In genomic region chr3:133347535-133347934, GRCm38 (mm10) we compare ENCODE assay signal across 20 mouse cellular contexts. TPM values are rescaled to one million over a fixed set of nuclear protein-coding genes. Genes with fewer than 3 reads are reported as not detected.
A peak's percentile ranks its signal among the peaks of the same experiment; 100 is the strongest.
DNase-seq lines count a peak whose midpoint lies in the region; ATAC-seq lines count a peak whose summit lies in the region.
"Had no signal": no experiment of that assay in that cellular context is flagged by ENCODE, and none has a peak within 500 bp of the region (broad histone marks: within the 10 kb centered on the region; RNA-seq: fewer than 3 reads in every experiment).

No protein-coding gene starts in this region.

- no peaks in the 10 kb centered on the region for H3K27me3 ChIP-seq in limb, embryonic 15.5 days
- no peaks in the 10 kb centered on the region for H3K27me3 ChIP-seq in limb, embryonic 10.5 days (ENCODE audit: low read depth, poor library complexity, severe bottlenecking)
- H3K27me3 ChIP-seq: hindbrain, embryonic 12.5 days; liver, embryonic 13.5 days; neural tube, embryonic 15.5 days had no signal

- no peak overlapping the region for H3K4me2 ChIP-seq in limb, embryonic 15.5 days
- H3K4me2 ChIP-seq: hindbrain, embryonic 12.5 days; liver, embryonic 13.5 days; neural tube, embryonic 15.5 days had no signal

- H3K36me3 ChIP-seq in limb, embryonic 15.5 days = 0 out of 2 replicates have a peak, but pooled peaks cover 3% of the 10 kb centered on the region
- peaks cover 34% of the 10 kb centered on the region for H3K36me3 ChIP-seq in limb, embryonic 10.5 days

- intact Hi-C loops in gastrocnemius, postnatal 14 days (cut with DNase I; ENCODE audit: low total_unique reads) = no loop called here

- ATAC-seq in limb, embryonic 15.5 days (ENCODE audit: insufficient number of reproducible peaks, low FRiP score, low TSS enrichment, low read depth) = 0 out of 2 replicates have a peak, but pooled peaks have one; percentile 17
- peak; percentile 44; the same call in 1 of the 2 replicates for ATAC-seq in megakaryocyte progenitor cell, adult 5-6 weeks (replicated peaks; ENCODE audit: poor library complexity)
- ATAC-seq: forebrain, embryonic 16.5 days had no signal

- 66% methylated on average over 7 of the region's 7 CpGs for WGBS in limb, embryonic 15.5 days
- 94% methylated on average over 7 of the region's 7 CpGs for WGBS in limb, embryonic 10.5 days

- no peak overlapping the region for H3K27ac ChIP-seq in limb, embryonic 15.5 days
- no peak overlapping the region for H3K27ac ChIP-seq in limb, embryonic 10.5 days
- H3K27ac ChIP-seq: hindbrain, embryonic 12.5 days; layer of hippocampus, adult 2 months; left cerebral cortex, adult 2 months; liver, embryonic 13.5 days; neural tube, embryonic 15.5 days had no signal

- peak; percentile 53 for DNase-seq in gastrocnemius, postnatal 14 days
- no peak for DNase-seq in gastrocnemius, adult 8-10 months (ENCODE audit: low spot score in 2 of 2)
- no peak for DNase-seq in limb, embryonic 10.5 days (ENCODE audit: low spot score)
- DNase-seq in adipocyte (ENCODE audit: low spot score) = peak; percentile 94
- no peak for DNase-seq in embryo, embryonic 9.5 days (ENCODE audit: extremely low spot score)
- DNase-seq: cerebellum, adult 11 months; cerebellum, postnatal 14 days; kidney, adult 18-20 months; liver, embryonic 13.5 days; midbrain, embryonic 14.5 days; right cerebral cortex, postnatal 4 days; thymus, adult 18-20 months had no signal

- no peak overlapping the region for H3K9ac ChIP-seq in limb, embryonic 15.5 days
- H3K9ac ChIP-seq: hindbrain, embryonic 12.5 days; liver, embryonic 13.5 days; neural tube, embryonic 15.5 days had no signal

- no peaks in the 10 kb centered on the region for H3K9me3 ChIP-seq in limb, embryonic 15.5 days
- H3K9me3 ChIP-seq in limb, embryonic 10.5 days (replicated peaks) = no peaks in the 10 kb centered on the region
- H3K9me3 ChIP-seq: hindbrain, embryonic 12.5 days; liver, embryonic 13.5 days; neural tube, embryonic 15.5 days had no signal

- H3K4me1 ChIP-seq in limb, embryonic 15.5 days = no peaks in the 10 kb centered on the region
- H3K4me1 ChIP-seq in limb, embryonic 10.5 days = no peaks in the 10 kb centered on the region
- H3K4me1 ChIP-seq: hindbrain, embryonic 12.5 days; liver, embryonic 13.5 days; neural tube, embryonic 15.5 days had no signal

- no peak overlapping the region for H3K4me3 ChIP-seq in limb, embryonic 15.5 days
- H3K4me3 ChIP-seq in limb, embryonic 10.5 days = no peak overlapping the region
- H3K4me3 ChIP-seq: hindbrain, embryonic 12.5 days; layer of hippocampus, adult 2 months; left cerebral cortex, adult 2 months; liver, embryonic 13.5 days; myocyte; neural tube, embryonic 15.5 days had no signal

RNA-seq across cellular contexts. Expression of gene Ppa2, which starts 37.6 kb away (rescaled TPM):
- total RNA-seq in gastrocnemius, postnatal 14 days (2021) = 10 to 100 TPM; 44.1 to 44.5 TPM
- 10 to 100 TPM; 46.1 to 54.6 (median 49.8) TPM for total RNA-seq in gastrocnemius, adult 8-10 months (2022)
- 74.1 and 79.5 TPM in 2 replicates for polyA plus RNA-seq in limb, embryonic 15.5 days (2015; fragmentation: Nextera tagmentation; extraction: Ambion mirVana)
- 81.7 and 95.4 TPM in 2 replicates for polyA plus RNA-seq in limb, embryonic 10.5 days (2016; fragmentation: Nextera tagmentation; extraction: Ambion mirVana)
- total RNA-seq in megakaryocyte progenitor cell, adult 5-6 weeks (2015) = 74.3 and 77.4 TPM in 2 replicates
- 70.4 and 79.6 TPM in 2 replicates for total RNA-seq in megakaryocyte progenitor cell, adult 5-6 weeks (2017)

Comparison
In these comparisons a context has a peak if more than half of its experiments do, and no peak if none do; other contexts are left out.
1. DNase-seq: peak in gastrocnemius, postnatal 14 days (single experiment) and adipocyte (single experiment); none in gastrocnemius, adult 8-10 months (0 of 2), limb, embryonic 10.5 days (single experiment) and embryo, embryonic 9.5 days (single experiment).